Mouse (Mus musculus): ENCODE results near the gene Wars2.

Gene Wars2

DNA sequence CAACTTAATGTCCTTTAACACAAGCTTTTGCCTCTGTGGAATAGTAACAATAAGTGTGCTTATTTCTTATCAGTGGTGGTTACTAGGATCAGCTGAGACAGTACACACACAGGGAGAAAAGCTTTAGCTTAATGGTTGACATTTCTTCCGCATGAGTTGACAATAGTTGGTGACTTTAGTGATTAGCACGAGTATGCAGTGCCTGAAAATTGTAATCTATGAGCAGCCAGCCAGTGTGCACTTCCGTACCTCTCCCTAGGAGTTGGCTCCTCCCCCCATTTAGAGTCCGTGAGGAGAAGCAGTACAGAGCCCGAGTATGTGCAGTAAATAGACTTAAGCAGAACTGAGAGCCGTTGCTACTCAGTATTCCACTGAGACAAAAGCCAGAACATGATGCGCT, 123.8 kb downstream of the Wars2 start:
- DNase-seq (ENCODE audit: low spot score in 2 of 2) = no peak

DNA sequence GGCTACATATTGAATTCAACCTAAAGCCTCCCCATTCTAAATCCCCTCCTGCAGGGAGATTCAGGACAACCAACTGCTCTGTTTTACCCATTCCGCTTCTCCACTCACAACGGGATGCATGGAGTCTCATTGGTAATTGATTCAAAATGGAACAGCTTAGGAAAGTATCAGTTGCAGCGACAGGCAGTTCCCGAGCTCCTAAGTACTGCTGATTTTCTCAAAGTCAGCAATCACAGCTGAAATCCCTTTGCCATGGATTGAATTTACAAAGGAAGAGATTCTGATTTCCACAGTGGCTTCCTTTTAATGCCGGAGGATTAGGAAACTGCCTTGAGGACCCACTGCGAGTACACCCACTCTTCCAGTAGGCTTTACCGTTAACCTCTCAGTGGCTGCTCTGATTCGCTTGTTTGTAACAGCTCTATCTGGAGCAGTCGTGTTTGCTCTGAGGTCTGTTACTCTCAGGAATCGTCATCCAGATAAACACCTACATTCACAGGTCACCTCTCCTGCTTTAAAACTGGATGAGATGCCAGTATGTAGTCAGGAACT, 126.0 kb downstream of the Wars2 start:
- DNase-seq (ENCODE audit: low spot score in 2 of 2) = no peak

DNA sequence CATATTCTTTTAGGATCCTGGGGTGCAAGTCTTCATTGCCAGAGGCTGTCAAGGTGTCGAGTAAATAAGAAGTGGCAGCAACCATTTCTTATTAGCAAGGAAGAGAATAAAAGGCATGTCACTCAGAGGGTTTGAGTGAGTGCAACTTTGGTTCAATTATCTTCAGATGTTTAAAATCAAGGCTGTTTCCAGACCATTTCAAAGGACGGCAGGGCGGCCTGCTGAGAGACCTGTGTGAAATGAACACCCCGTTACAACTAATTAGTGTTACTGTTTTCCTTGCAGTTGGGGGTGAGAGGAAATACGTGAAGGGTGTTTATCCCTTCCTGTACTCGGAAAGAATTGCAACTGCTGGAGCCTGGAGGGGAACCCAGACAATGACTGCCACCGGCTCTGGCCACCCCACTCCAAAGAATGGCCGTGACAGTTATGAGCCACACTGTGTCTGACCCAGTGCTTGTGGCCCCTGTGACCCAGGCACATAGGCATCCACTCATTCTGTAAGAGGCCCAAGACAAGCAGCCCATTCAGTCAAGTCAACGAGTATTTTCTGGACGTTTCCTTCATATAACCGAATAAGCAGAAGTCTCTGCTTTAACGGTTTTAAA, 137.2 kb downstream of the Wars2 start:
- no peak for DNase-seq (ENCODE audit: low spot score in 2 of 2)

DNA sequence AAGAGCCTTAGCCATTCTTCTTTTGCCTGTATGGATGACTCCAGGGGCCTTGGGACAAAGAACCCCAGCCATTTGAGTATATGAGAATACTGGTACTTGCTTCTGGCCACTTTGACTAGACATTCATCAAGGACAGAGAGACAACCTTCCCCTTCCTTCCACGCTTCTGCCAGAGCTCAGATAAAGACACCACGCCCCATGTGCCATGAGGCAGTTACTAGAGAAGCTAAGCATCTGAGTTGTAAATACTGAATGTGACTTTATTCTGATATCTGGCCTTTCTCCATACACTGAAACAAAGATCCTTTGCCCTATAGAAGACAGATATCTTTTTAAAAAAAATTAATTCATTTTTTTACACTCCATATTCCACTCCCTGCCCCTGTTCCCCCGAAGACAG, 138.8 kb downstream of the Wars2 start:
- DNase-seq (ENCODE audit: low spot score in 2 of 2) = no peak

DNA sequence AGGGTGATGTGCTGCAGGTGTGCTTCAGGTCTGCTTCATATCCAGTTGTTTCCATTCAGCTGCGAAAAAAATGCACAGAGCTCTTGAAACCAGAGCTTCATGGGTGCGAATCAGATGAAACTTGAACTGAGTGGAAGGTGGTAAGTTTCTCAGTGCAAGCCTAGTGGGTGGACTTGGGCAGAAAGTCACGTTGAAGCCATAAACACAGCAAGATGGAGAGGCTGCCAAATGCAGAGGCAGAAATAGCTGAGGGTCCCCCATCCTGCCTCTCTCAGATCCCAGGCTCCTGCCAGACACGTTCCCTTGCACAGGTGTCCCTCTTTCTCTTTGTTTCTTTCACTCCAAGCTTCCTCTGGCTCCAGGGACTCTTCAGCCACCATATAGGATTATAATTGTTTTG, 140.6 kb downstream of the Wars2 start:
- DNase-seq (ENCODE audit: low spot score in 2 of 2) = no peak

DNA sequence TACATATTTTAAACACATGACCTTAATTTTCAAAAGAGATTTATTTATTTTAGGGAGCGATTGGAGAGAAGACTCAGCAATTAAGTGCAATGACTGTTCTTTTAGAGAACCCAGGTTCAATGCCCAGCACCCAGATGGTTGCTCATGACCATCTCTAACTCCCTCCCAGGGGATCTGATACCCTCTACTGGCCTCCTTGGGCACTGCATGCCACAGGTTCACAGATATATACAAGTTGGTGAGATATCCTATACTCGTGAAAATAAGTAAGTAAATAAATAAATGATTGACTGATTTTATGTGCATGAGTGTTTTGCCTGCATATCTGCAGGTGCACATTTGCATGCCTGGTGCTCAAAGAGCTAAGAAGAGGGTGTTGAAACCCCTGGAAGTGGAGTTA, 147.4 kb downstream of the Wars2 start:
- no peak for DNase-seq (ENCODE audit: low spot score in 2 of 2)
